Comparison of ENCODE assay signal across 8 mouse cellular contexts in genomic region chr4:45408427-45409132, GRCm38 (mm10). TPM values are rescaled to one million over a fixed set of nuclear protein-coding genes. Genes with fewer than 3 reads are reported as not detected.
DNase-seq lines count a peak whose midpoint lies in the region; ATAC-seq and TF ChIP-seq lines count a peak whose summit lies in the region.

Gene Slc25a51 (minus strand): TSS chr4:45408766.

- H3K36me3 ChIP-seq in hindbrain, embryonic 16.5 days (ENCODE audit: control insufficient read depth, insufficient read depth, low read length), result peaks cover 9% of the 10 kb centered on the region

- H3K4me2 ChIP-seq in hindbrain, embryonic 16.5 days (ENCODE audit: low read length), result peak within 1 kb of the TSS; percentile 79

- no peak for TF ChIP-seq CTCF in left cerebral cortex, adult 2 months (IDR thresholded peaks at IDR 0.05)

- H3K9ac ChIP-seq in hindbrain, embryonic 16.5 days (ENCODE audit: low read depth, low read length), result peak within 1 kb of the TSS; percentile 95

- DNase-seq in WW6 (ENCODE audit: low read depth, low spot score), result peak; percentile 82
- peak; percentile 75 to 85 for DNase-seq in cerebellum, postnatal 4 days (ENCODE audit: low spot score in 2 of 2)
- peak; percentile 82 for DNase-seq in gastrocnemius, adult 18-20 months (ENCODE audit: low spot score)
- peak; percentile 79 to 85 for DNase-seq in left cerebral cortex, adult 2 months (ENCODE audit: extremely low spot score in 1 of 2, low spot score in 2 of 2)
- peak; percentile 81 to 88 for DNase-seq in right cerebral cortex, adult 2 months (ENCODE audit: low spot score in 2 of 2)
- peak; percentile 85 for DNase-seq in urinary bladder, postnatal 14 days (ENCODE audit: low spot score)

- peak within 1 kb of the TSS; percentile 94 for H3K27ac ChIP-seq in hindbrain, embryonic 16.5 days (ENCODE audit: low read depth, low read length)
- peak within 1 kb of the TSS; percentile 95 for H3K27ac ChIP-seq in left cerebral cortex, adult 2 months

- peak within 1 kb of the TSS; percentile 95 for H3K4me3 ChIP-seq in hindbrain, embryonic 16.5 days (ENCODE audit: low read length)
- peak within 1 kb of the TSS; percentile 98 for H3K4me3 ChIP-seq in left cerebral cortex, adult 2 months

- ATAC-seq in hindbrain, embryonic 16.5 days, result peak; percentile 98
- ATAC-seq in megakaryocyte, adult 5-6 weeks (ENCODE audit: poor library complexity, severe bottlenecking), result peak; percentile 79

- H3K9me3 ChIP-seq in hindbrain, embryonic 16.5 days (ENCODE audit: control insufficient read depth, low read length), result no peaks in the 10 kb centered on the region

- 0% methylated on average over 39 of the region's 67 CpGs for WGBS in hindbrain, embryonic 16.5 days

- no peaks in the 10 kb centered on the region for H3K27me3 ChIP-seq in hindbrain, embryonic 16.5 days (replicated peaks; ENCODE audit: control insufficient read depth, insufficient read depth, low read length)

- intact Hi-C loops in left cerebral cortex, adult 2 months (cut with DNase I), result loop anchor here (2.0 to 5.0 kb wide), 3 partner anchors 66 to 564 kb away; partner anchors contain the start of genes Dcaf10, Exosc3 and Polr1e

- H3K4me1 ChIP-seq in hindbrain, embryonic 16.5 days (ENCODE audit: control insufficient read depth, insufficient read depth, low read depth, low read length), result peaks cover 19% of the 10 kb centered on the region

RNA-seq across cellular contexts. Expression of gene Slc25a51, which starts in this region (rescaled TPM):
- 10 to 100 TPM; 90.9 to 92.9 TPM for total RNA-seq in gastrocnemius, adult 18-20 months (2021)
- 59.4 and 72.2 TPM in 2 replicates for polyA plus RNA-seq in hindbrain, embryonic 16.5 days (2015; fragmentation: Nextera tagmentation; extraction: Ambion mirVana)
- 100 to 1,000 TPM; 115 to 122 TPM for total RNA-seq in left cerebral cortex, adult 2 months (2021)
- total RNA-seq in megakaryocyte, adult 5-6 weeks (2015), result 29.2 and 29.3 TPM in 2 replicates
- total RNA-seq in megakaryocyte, adult 5-6 weeks (2017), result 21.5 and 26.1 TPM in 2 replicates

Comparison
In these comparisons a context has a peak if more than half of its experiments do, and no peak if none do; other contexts are left out.
1. Peak in every context shown above with its lines: DNase-seq, ATAC-seq, H3K4me3 ChIP-seq and H3K27ac ChIP-seq.